Mouse (Mus musculus): ENCODE data around the gene Nos1ap.

DNA sequence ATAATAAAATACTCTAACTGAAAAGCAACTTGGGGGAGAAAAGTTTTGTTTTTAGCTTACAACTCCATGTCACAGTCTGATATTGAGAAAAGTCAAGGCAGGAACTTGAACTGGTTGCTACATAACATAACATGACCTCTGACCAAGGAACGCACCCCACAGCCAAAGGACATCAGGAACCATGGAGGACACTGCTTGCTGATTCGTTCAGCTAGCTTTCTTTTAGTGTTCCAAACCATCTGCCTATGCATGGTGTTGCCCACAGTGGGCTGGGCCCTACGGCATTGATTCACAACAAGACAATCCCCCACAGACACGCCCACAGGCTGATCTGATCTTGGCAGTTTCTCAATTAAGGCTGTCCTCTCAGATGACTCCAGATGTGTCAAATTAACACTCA is 167.5 kb downstream of the Nos1ap start:
- TF ChIP-seq CTCF (IDR thresholded peaks at IDR 0.05; ENCODE audit: borderline replicate concordance, insufficient read depth, low read length) (no peak), POLR2A (IDR thresholded peaks at IDR 0.05; ENCODE audit: low read depth, low read length) (no peak)

Measured in embryonic fibroblast, embryonic 13.5 days (primary cell).